Mouse (Mus musculus) adipocyte (in vitro differentiated cells): Measurements from ENCODE around the gene Ankrd55.
"Not testable (repeated sequence)": the region's sequence is repeated elsewhere in the genome, so short reads cannot be mapped to it uniquely, and the experiment has no call there.

Experiments
- DNase-seq: peaks from one replicate; pipeline ENCODE4 v3.0.0-alpha.2; 2016; ENCODE audit warnings: low spot score

The Ankrd55 gene

GRCm38 (mm10) chr13:112293092-112293491 is 4.8 kb downstream of the Ankrd55 start:
- DNase-seq: no peak

GRCm38 (mm10) chr13:112294446-112294845 is 6.2 kb downstream of the Ankrd55 start:
- DNase-seq: no peak

DNA sequence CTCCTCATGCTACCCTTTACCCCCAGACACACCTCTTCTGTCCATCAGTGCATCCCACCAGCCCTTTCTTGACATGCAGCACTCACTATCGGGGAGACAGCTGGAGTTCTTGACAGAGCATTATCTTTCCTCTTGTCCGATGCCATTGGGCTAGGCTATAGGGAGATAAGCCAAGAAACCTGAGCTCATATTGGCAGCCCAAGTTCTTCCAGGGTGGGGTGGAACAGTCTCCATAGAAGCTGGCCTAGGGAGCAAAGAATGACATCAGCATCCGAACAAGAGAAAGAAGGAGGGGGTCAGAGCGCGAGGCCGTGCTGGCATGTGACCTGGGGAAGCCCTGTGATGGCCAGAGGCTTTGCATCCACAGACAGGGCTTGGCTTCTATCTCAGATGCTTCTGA is 9.5 kb downstream of the Ankrd55 start:
- no peak for DNase-seq

GRCm38 (mm10) chr13:112303429-112303828 is 15.2 kb downstream of the Ankrd55 start:
- DNase-seq: no peak

DNA sequence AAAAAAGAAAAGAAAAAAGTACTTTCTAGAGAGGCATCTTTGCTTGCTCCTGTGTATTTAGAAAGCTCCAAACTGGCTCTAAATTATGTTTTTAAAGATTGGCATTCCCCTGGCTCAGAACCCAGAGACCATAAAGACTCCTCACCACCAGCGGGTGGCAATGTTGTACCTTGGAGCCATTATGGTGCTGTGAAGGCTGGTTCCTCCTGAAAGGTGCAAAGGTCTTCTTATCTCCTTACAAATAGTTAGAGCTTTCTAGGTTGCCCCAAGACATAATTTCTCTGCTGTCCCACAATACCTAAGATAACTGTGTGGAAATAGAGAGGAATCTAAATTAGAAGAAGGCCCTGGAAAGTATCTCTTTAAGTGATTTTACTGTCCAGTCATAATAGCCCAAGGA is 20.4 kb downstream of the Ankrd55 start:
- peak; percentile 82 for DNase-seq

- DNase-seq: not testable (repeated sequence)
These were observed 23.4 kb downstream of the Ankrd55 start for GRCm38 (mm10) chr13:112311611-112312010.

DNA sequence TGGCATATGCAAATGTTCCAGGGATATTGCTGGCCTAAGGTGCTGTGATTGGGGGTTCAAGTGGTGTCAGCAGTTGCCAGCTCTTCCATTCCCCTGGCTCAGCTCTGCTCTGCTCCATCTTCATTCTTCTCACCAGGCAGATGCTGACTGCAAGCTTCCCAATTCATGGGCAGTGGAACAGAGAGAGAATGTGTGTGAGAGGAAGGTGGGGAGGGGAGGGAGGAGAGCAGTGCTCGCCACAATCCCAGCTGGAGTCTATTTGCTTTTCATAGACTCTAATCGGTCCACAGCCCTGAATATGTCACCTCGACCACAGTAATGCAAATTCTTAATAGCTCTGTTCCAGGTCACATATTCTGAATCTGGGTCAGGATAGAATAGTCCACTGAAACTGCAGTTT is 27.2 kb downstream of the Ankrd55 start:
- DNase-seq: no peak

- no peak for DNase-seq
These were observed 28.6 kb downstream of the Ankrd55 start for GRCm38 (mm10) chr13:112316622-112317482.

DNA sequence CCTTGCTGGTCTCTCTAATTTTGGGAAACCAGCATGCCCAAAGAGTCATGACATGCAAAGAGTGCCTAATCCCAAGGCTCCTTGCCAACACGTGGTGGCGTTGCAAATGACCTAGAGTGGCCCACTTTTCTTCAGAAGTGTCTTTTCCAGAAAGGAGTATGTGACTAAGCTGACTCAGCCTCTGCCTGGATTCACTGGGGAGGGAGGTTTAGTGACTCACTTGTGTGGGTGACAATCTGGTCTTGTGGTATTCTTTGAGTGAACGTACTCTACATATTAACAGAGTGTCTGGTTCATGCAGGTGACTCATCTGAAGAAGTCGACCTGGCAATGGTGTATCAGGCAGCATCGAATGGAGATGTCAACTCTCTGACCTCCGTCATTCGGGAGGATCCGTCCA is 29.9 kb downstream of the Ankrd55 start:
- no peak for DNase-seq

- DNase-seq: no peak
These were observed 35.5 kb downstream of the Ankrd55 start for GRCm38 (mm10) chr13:112323591-112324266.

GRCm38 (mm10) chr13:112325126-112325525 is 36.9 kb downstream of the Ankrd55 start:
- DNase-seq: peak; percentile 54

GRCm38 (mm10) chr13:112326403-112326802 is 38.2 kb downstream of the Ankrd55 start:
- no peak for DNase-seq

GRCm38 (mm10) chr13:112326977-112327376 is 38.7 kb downstream of the Ankrd55 start:
- no peak for DNase-seq

GRCm38 (mm10) chr13:112327511-112327910 is 39.3 kb downstream of the Ankrd55 start:
- DNase-seq: peak; percentile 20

DNA sequence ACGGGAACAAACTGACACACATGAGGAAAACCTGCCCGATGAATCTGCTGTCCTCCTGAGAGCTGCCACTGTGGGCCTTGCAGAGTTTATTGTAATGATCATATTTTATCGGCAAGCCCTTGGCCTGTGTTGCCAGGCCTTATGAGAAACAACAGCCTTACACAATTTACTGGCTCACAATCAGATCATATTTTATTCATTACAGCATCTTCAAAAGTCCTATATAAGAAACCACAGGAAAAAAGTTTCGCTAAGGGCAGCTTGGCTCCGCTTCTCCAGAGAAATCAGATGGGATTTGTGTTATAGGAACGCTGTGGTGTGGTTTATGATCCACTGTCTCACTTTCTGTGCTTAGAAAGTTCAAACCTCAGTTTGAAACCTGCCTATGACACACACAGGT is 42.0 kb downstream of the Ankrd55 start:
- peak; percentile 22 for DNase-seq

DNA sequence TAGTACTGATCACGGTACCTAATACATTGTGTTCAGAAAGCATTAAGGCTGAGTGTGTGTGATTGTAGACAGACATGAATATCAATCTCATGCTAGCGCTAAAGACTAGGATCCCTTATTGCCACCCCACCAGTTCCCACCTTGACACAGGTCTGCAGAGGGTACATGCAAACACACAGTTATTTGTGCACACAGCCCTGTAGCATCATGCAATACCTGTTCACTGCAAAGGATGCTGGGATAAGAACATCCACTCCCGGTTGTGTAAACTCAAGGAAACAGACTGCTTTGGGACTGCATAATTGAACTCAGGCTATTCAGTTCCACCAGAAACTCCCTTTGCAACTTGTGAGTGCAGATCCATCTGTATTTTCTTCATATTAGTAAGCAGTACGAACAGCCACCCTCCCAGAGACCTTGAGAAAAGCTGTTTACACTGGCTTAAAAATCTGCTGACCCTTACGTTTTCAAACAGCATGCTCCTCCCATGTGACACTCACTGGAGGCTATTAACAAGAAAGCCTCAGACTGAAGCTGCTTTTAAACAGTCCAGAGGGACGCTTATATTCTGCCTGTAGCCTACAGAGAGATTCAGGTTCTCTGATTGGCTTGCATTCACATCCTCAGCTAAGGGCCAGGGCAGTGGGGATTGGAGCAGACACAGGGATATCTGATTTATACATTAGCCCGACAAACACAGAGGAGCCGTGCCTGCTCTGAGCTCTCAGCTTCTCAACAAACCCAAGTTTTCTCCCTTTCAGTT is 42.8 kb downstream of the Ankrd55 start:
- DNase-seq: peak; percentile 37

- no peak for DNase-seq
These were observed 43.4 kb downstream of the Ankrd55 start for GRCm38 (mm10) chr13:112331682-112332061.

DNA sequence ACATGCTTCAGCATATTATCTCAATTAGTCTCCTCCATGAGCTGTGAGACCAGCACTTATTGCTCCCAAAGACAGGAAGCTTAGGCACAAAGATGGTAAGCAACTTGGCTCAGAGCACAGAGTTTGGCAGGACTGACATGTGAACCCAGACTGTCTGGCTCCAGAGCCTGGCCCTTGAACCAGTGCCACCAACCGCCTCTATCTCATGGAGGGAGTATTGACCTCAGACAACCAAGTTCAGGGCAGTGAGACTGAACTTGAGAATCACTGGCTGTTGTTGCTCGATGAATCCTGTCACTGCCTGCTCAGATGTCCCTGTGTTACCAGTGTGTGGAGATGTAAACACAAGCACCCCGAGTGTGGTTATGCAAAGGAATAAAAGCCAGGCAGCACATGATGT is 47.3 kb downstream of the Ankrd55 start:
- peak; percentile 71 for DNase-seq

DNA sequence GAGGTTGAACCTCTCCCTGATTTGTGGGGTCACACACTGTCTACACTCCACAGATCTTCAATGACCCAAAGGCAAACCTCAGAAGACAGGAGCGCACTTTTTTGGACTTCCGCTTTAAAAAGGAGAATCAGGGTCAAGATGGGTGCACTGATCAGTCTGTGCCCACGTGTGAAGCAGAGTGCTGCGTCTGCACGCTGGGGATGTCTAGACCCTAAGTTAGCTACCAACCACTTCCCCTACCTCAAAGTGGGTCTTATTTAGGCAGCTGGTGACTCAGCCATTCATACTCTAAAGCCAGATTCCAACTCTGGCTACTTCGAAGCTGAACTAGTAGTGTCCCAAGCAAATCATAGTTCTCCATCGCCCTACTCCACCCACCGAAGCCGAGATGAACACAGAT is 48.9 kb downstream of the Ankrd55 start:
- DNase-seq: no peak

DNA sequence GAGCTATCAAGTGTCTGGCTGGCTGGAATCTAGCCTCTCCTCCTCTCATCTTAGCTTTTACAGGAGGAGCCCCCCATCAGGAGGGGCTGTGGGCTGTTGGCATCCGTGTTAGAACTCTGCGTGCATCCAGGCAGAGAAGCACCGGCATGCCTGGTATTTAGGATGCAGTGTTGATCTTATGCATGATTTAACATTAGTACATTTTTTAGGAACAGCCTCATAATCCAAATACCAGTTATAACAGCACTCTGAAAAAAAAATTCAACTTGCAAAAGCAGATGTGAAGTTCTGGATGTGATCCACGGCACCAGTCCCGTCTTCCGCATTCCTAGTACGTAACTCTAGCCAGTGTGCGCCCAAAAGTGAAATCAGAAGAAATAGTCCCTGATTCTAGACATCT is 52.0 kb downstream of the Ankrd55 start:
- DNase-seq: peak; percentile 78

DNA sequence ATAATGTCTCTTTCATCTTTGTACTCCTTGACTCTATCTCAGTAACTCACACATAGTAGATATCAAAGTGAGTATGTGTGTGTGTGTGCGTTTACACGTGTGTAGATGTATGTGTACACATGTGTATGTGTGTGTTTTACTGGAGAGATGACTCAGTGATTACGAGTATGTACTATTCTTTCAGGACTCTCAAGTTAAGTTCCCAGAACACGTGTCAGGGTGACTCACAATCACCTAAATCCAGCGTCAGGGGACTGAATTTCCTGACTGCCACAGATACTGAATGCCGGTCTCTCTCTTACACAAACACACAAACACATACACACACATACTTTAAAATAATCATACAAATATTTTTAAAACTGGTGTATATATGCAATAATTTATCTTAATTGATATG is 52.5 kb downstream of the Ankrd55 start:
- no peak for DNase-seq

DNA sequence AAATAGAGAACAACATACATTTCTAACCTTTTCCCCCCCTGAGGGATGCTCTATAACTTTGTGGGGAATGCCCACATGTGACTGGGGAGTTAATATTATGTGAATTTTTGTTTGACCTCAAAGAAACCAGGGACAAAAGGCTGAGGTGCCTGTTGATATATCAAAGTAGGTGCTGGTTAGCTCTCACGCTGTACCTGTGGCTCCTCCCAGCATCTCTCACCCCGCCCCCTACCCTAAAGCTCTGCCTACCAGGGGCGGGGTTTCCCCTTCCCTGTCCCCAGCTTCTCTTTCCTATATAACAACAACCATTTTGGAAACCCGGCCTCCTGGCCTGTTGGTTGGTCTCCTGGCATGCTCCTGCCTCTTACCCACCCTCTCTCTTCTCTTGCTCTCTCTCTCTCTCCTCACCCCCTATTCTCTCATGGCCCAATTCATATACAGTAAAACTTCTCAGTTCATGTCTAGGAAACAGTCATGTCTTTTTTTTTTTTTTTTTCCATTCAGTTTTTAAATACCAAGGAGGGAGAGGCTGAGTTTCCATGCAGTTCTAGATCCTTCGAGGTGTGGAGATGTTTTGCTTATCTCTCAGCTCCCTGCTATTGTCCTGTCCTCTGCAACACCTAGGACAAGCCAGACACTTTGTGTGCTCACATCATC is 54.8 kb downstream of the Ankrd55 start:
- DNase-seq: no peak
